Mouse (Mus musculus) liver, postnatal 0 days (tissue): ENCODE results near the gene Trim23.

Experiments
- CTCF ChIP-seq: sonication (generic); IDR thresholded peaks from 2 replicates; pipeline ENCODE4 v1.5.1; 2016; ENCODE audit warnings: antibody characterized with exemption, low read depth
- EP300 ChIP-seq: IDR thresholded peaks from 2 replicates; pipeline ENCODE4 v1.6.1; 2016; ENCODE audit warnings: antibody characterized with exemption, low read depth, mild to moderate bottlenecking

GRCm38 (mm10) chr13:104177796-104178649, 574 bp upstream of the Trim23 start, which contains the start of gene Trappc13:
- peak; percentile 6; the same call in 1 of the 2 replicates for TF ChIP-seq CTCF
- no peak for TF ChIP-seq EP300
